Mouse (Mus musculus) megakaryocyte, embryonic 14.5 days (primary cell): Measurements from ENCODE around the gene Csrp1.

Experiments used
- FLI1 ChIP-seq: IDR thresholded peaks from 2 replicates; pipeline ENCODE4 v1.6.1; 2012; ENCODE audit warnings: low read length, inconsistent platforms, mixed read lengths
- GATA1 ChIP-seq: IDR thresholded peaks from 3 replicates; pipeline ENCODE4 v1.6.1; 2012; ENCODE audit warnings: mixed read lengths, low read length, inconsistent platforms, borderline replicate concordance

- TF ChIP-seq GATA1: no peak
- TF ChIP-seq FLI1: no peak
These were observed 48.5 kb upstream of the Csrp1 start for GRCm38 (mm10) chr1:135671406-135671805.
